Mouse (Mus musculus) intestine, embryonic 14.5 days (tissue): ENCODE results near the gene Klrb1f. TPM values are rescaled to one million over a fixed set of nuclear protein-coding genes. Genes with fewer than 3 reads are reported as not detected.
"Not testable (repeated sequence)": the region's sequence is repeated elsewhere in the genome, so short reads cannot be mapped to it uniquely, and the experiment has no call there.

Experiments
- ATAC-seq: fragments of 200-750 bp; cut with Nextera tagmentation; replicated peaks from 2 replicates; pipeline ENCODE4 v1.8.0; 2017; ENCODE audit warnings: low read depth, moderate number of reproducible peaks, moderate TSS enrichment, moderate library complexity; ENCODE audit not compliant: low FRiP score, low TSS enrichment
- DNase-seq: peaks from one replicate; pipeline ENCODE4 v3.0.0-alpha.2; 2018; ENCODE audit warnings: low spot score
- H3K27ac ChIP-seq: fragments of 300-500 bp; sonication (generic); 2 replicates; pipeline ENCODE4 v1.5.1; 2014; ENCODE audit warnings: low read depth, mild to moderate bottlenecking, control low read depth
- H3K27me3 ChIP-seq: fragments of 300-500 bp; sonication (generic); replicated peaks from 2 replicates; pipeline ENCODE4 v1.6.1; 2014; ENCODE audit warnings: low read length, control low read depth; ENCODE audit not compliant: control insufficient read depth, insufficient read depth
- H3K36me3 ChIP-seq: fragments of 300-500 bp; sonication (generic); 2 replicates; pipeline ENCODE4 v1.6.1; 2014; ENCODE audit warnings: low read length, control low read depth; ENCODE audit not compliant: control insufficient read depth, insufficient read depth
- H3K4me1 ChIP-seq: fragments of 300-500 bp; sonication (generic); replicated peaks from 2 replicates; pipeline ENCODE4 v1.6.1; 2014; ENCODE audit warnings: low read length, control low read depth, mixed read lengths; ENCODE audit not compliant: control insufficient read depth, insufficient read depth
- H3K4me2 ChIP-seq: fragments of 300-500 bp; sonication (generic); 2 replicates; pipeline ENCODE4 v1.6.1; 2014; ENCODE audit warnings: low read length
- H3K4me3 ChIP-seq: fragments of 300-500 bp; sonication (generic); 2 replicates; pipeline ENCODE4 v1.5.1; 2014; ENCODE audit warnings: low read depth, low read length, control low read depth, mixed read lengths
- H3K9ac ChIP-seq: fragments of 300-500 bp; sonication (generic); 2 replicates; pipeline ENCODE4 v1.6.1; 2014; ENCODE audit warnings: mild to moderate bottlenecking, low read length
- H3K9me3 ChIP-seq: fragments of 300-500 bp; sonication (generic); 2 replicates; pipeline ENCODE4 v1.6.1; 2016; ENCODE audit warnings: low read length, control low read depth; ENCODE audit not compliant: control insufficient read depth
- WGBS: fragments of 180-500 bp; shearing (Covaris S2); extraction: QIAGEN DNeasy Blood & Tissue Kit; methylation state at CpG from one replicate; pipeline ENCODE4 v1.1.7; 2014; 5-methylcytosine and 5-hydroxymethylcytosine counted together
- polyA plus RNA-seq: library from polyadenylated mRNA; unstranded; fragments of >200 nt; fragmentation: Nextera tagmentation; extraction: Ambion mirVana; gene quantifications from 2 replicates; pipeline ENCODE4 v1.2.1, GENCODE M21; 2014

Gene Klrb1f
- polyA plus RNA-seq: 0.38 and 0.63 TPM in 2 replicates

DNA sequence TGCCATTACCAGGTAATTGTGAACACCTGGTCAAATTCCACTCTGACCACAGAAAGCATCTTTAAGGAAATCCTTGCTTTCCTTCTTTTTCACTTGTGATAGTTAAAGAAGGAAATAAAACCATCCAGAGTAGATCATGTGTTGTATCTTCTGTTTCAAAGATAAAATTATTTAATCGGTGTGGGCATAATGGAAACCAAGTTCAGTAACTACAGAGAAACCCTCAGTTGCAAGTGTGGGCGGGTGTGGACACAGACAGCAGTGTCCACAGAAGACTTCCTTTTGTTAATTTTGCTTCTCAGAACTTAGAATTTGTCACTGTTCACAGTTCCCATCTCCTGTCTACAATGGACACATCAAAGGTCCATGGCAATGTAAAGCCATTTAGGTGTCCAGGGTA is at the start of gene Klrb1f:
TSS of gene Klrb1f (plus strand) at position 301 of the 400 bp plus-strand sequence.
- Histone ChIP-seq H3K36me3 (no peaks in the 10 kb centered on the region), H3K27ac (no peak within 1 kb of the TSS), H3K4me2 (no peak within 1 kb of the TSS), H3K9ac (no peak within 1 kb of the TSS), H3K4me1 (no peaks in the 10 kb centered on the region), H3K4me3 (no peak within 1 kb of the TSS), H3K9me3 (no peaks in the 10 kb centered on the region), H3K27me3 (no peaks in the 10 kb centered on the region)
- ATAC-seq (no peak), DNase-seq (no peak)
- WGBS: 92% methylated on average over 2 of the region's 2 CpGs

DNA sequence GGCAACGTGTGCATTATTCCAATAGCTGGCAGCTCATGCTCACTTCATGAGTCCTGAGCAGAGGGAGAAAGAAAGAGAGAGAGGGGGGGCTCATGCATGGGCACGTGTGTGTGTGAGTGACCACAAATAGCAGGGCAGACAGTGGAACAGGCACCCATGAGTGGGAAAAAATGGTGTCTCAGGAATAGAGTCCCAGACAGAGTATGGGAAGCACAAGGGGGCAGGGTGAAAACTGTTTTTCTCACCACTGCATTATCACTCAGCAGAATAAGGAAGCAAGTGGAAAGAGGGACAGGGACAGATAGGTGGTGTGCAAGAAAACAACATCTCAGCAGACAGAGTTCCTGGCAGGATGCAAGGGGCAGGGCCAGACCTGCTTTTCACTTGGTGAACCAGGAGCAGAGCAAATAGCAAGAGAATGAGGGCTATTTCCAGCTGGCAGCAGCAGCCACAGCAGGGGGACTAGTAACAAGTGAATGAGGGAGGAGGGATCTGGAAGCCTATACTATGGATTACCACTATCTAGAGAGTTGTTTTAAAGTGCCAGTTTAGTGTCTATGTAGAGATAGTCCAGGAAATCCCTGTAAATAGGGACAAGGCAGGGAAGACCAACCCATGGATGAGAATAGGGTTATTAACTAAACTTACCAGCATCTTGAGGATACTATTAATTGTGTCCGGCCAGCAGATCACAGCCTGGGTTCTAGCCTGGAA is 49.5 kb upstream of the Klrb1f start:
- Histone ChIP-seq H3K4me2 (peak overlapping the region; percentile 26), H3K4me1 (no peaks in the 10 kb centered on the region), H3K27ac (peak overlapping the region; percentile 60; the same call in 1 of the 2 replicates), H3K27me3 (no peaks in the 10 kb centered on the region), H3K9ac (no peak overlapping the region), H3K36me3 (no peaks in the 10 kb centered on the region), H3K4me3 (no peak overlapping the region), H3K9me3 (no peaks in the 10 kb centered on the region)
- DNase-seq: no peak
- ATAC-seq: peak; percentile 22; the same call in 1 of the 2 replicates
- 65% methylated on average over 3 of the region's 3 CpGs for WGBS

DNA sequence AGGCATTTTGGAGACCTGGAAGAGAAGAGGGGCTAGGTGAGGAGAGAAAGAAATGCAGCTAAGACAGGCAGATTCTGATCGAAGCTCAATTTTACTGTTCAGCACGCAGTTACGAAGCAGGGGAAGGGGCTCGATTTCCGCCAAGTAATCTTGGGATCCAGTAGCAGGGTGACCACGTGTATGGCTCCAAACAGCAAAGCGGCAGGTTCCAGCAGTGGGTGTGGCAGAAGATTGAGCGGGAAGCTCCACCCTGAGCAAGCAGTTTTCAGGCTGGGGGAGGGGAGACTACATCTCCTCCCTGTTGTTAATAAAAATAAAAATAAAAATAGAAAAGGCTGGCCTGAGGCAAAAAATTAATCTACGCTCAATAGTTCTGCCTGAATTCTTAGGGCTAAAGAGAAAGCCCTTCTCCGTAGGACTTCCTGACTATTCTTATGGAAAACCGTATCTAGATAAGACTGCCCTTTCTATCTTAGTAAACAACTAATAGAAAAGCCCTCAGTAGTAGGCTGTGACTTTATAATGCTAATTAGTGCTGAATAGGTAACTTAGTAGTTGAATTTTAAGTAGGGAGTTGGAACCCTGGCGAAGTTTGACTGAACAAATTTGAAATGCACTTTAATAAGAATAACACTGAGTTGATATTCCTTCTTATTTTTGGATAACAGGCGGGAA is 48.8 kb upstream of the Klrb1f start:
- 78% methylated on average over 13 of the region's 13 CpGs for WGBS
- Histone ChIP-seq H3K4me1 (no peaks in the 10 kb centered on the region), H3K27me3 (no peaks in the 10 kb centered on the region), H3K4me2 (peak overlapping the region; percentile 26; the same call in 1 of the 2 replicates), H3K9me3 (no peaks in the 10 kb centered on the region), H3K36me3 (no peaks in the 10 kb centered on the region), H3K27ac (peak overlapping the region; percentile 60; the same call in 1 of the 2 replicates), H3K9ac (no peak overlapping the region), H3K4me3 (no peak overlapping the region)
- no peak for ATAC-seq
- no peak for DNase-seq

DNA sequence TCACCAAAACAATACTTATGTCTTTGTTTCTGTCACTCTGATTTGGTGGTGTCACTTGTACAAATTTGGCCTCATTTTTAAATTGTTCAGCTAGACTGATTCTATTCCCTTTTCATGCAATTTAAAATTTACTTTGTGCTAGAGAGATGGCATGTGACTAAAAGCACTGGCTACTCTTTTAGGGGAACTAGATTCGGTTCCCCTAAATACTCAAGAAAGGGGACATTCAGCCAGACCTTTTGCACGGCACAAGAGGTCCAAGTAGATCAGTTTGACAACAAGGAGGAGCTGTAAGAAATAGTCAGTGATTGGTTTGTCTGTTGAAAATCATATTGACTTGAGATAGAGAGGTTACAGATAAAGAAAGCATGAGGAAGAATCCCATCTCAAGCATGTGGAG is 44.3 kb upstream of the Klrb1f start:
- ATAC-seq (no peak), DNase-seq (no peak)
- Histone ChIP-seq H3K27ac (no peak overlapping the region), H3K9me3 (no peaks in the 10 kb centered on the region), H3K4me1 (no peaks in the 10 kb centered on the region), H3K36me3 (no peaks in the 10 kb centered on the region), H3K4me3 (no peak overlapping the region), H3K27me3 (no peaks in the 10 kb centered on the region), H3K9ac (no peak overlapping the region), H3K4me2 (no peak overlapping the region)
- 79% methylated on average over 2 of the region's 2 CpGs for WGBS

DNA sequence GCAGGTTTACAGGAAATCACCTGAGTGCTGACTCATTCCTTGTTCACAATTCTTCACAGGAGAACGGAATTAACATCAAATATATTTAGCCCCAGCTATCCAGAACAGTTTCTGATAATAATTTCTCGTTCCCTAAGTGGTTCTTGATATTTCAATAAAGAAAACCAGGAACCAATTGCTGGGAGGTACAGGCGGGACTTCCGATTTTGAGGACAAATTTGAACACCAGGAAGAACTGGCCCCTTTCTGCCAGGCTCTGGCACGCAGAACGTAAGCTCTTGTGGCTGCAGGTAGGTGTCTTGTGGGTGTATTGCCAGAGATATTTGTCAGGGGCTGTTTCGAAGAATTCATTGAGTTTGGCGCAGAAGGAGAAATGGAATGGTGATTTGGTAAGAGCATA is 37.1 kb upstream of the Klrb1f start:
- no peak overlapping the region for H3K9ac ChIP-seq
- DNase-seq (no peak), ATAC-seq (no peak)
- H3K9me3 ChIP-seq: no peaks in the 10 kb centered on the region
- H3K4me2 ChIP-seq: no peak overlapping the region
- 92% methylated on average over 8 of the region's 8 CpGs for WGBS
- no peaks in the 10 kb centered on the region for H3K36me3 ChIP-seq
- H3K27me3 ChIP-seq: no peaks in the 10 kb centered on the region
- H3K4me1 ChIP-seq: no peaks in the 10 kb centered on the region
- no peak overlapping the region for H3K27ac ChIP-seq
- no peak overlapping the region for H3K4me3 ChIP-seq

DNA sequence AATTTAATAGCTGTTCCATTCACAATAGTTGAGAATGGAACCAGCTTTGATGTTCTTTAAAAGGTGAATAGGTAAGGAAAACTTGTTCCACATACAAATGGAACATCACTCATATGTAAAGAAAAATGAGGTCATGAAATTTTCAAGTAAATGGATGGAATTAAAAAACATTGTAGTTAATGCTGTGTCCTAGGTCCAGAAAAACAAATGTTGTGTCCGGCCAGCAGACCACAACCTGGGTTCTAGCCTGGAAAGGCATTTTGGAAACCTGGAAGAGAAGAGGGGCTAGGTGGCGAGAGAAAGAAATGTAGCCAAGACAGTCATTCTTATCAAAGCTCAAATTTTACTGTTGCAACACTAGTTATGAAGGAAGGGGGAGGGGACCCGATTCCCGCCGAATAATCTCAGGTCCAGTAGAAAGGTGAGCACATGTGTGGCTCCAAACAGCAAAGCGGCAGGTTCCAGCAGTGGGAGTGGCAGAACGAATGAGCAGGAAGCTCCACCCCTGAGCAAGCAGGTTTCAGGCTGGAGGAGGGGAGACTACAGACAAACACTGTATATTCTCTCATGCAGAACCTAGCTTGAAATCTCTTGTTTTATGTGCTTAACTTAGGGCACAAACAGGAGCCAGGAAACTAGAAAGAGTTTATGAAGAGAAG is 35.7 kb upstream of the Klrb1f start:
- WGBS: 76% methylated on average over 7 of the region's 7 CpGs
- not testable (repeated sequence) for ATAC-seq, H3K9ac ChIP-seq, H3K4me1 ChIP-seq, H3K4me2 ChIP-seq, H3K9me3 ChIP-seq, H3K36me3 ChIP-seq, H3K27ac ChIP-seq, H3K27me3 ChIP-seq, H3K4me3 ChIP-seq, DNase-seq

DNA sequence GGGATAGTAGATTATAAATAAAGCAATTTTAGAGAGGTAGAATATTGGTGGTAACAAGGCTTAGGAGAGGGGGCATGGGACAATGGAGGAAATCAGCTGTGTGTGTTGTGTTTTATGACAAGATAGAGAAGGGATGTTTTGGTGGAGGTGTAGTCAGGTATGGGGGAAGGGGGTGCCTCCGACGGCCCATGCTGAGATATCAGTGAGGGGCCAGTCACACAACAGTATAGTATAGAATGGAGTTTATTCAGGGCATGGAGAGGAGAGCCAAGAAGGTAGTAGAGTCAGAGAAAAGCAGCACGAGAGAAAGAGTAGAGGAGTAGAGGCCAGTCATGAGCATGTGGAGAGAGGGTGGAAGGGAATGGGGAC is 35.2 kb upstream of the Klrb1f start:
- Histone ChIP-seq H3K9ac (no peak overlapping the region), H3K27ac (no peak overlapping the region), H3K36me3 (no peaks in the 10 kb centered on the region), H3K9me3 (no peaks in the 10 kb centered on the region), H3K4me2 (no peak overlapping the region), H3K4me1 (no peaks in the 10 kb centered on the region), H3K27me3 (no peaks in the 10 kb centered on the region), H3K4me3 (no peak overlapping the region)
- DNase-seq: no peak
- no peak for ATAC-seq
- WGBS: 84% methylated on average over 3 of the region's 3 CpGs

DNA sequence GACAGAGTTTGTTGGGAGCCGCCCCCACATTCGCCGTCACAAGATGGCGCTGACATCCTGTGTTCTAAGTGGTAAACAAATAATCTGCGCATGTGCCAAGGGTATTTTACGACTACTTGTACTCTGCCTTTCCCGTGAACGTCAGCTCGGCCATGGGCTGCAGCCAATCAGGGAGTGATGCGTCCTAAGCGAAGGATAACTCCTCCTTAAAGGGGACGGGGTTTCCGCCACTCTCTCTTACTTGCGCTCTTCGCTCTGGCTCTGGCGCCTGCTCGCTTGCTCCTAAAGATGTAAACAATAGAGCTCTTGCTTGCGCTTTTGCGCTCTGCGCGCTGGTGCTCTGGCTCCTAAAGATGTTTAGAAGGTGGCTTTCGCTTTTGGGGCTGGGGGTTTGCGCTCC is 33.7 kb upstream of the Klrb1f start:
- not testable (repeated sequence) for H3K36me3 ChIP-seq, H3K4me3 ChIP-seq, H3K9ac ChIP-seq, ATAC-seq, H3K9me3 ChIP-seq, H3K4me2 ChIP-seq, H3K27me3 ChIP-seq, H3K4me1 ChIP-seq, H3K27ac ChIP-seq, DNase-seq
- WGBS: 94% methylated on average over 19 of the region's 23 CpGs
